ENCODE assay signal across 17 mouse cellular contexts in genomic region chr14:57272341-57272740, GRCm38 (mm10).
"Had no signal": no experiment of that assay in that cellular context is flagged by ENCODE, and none has a peak within 500 bp of the region (broad histone marks: within the 10 kb centered on the region; RNA-seq: fewer than 3 reads in every experiment).

No protein-coding gene starts in this region.

- H3K27me3 ChIP-seq: midbrain, embryonic 12.5 days; neural tube, embryonic 12.5 days had no signal

- H3K27ac ChIP-seq: liver, embryonic 14.5 days; macrophage; midbrain, embryonic 12.5 days; neural tube, embryonic 12.5 days had no signal

- H3K36me3 ChIP-seq: midbrain, embryonic 12.5 days; neural tube, embryonic 12.5 days had no signal

- H3K9me3 ChIP-seq: megakaryocyte, embryonic 14.5 days; midbrain, embryonic 12.5 days; neural tube, embryonic 12.5 days had no signal

- H3K4me3 ChIP-seq: megakaryocyte, embryonic 14.5 days; midbrain, embryonic 12.5 days; neural tube, embryonic 12.5 days had no signal

- H3K4me1 ChIP-seq: megakaryocyte, embryonic 14.5 days; neural tube, embryonic 12.5 days had no signal

- H3K4me2 ChIP-seq: lung, embryonic 14.5 days; midbrain, embryonic 12.5 days; neural tube, embryonic 12.5 days had no signal

- DNase-seq: lung, adult 18-20 months; lung, embryonic 14.5 days; lung, postnatal 10 days; midbrain, embryonic 14.5 days; retina, postnatal 1 day; right cerebral cortex, adult 18-20 months; right cerebral cortex, postnatal 25 days; right cerebral cortex, postnatal 4 days; spleen, adult 18-20 months; thymus, adult 18-20 months; thymus, postnatal 14 days; thymus, postnatal 36 days had no signal

- H3K9ac ChIP-seq: liver, embryonic 14.5 days; lung, embryonic 14.5 days; midbrain, embryonic 12.5 days; neural tube, embryonic 12.5 days had no signal
